Mouse (Mus musculus): ENCODE data around the gene Fam198a. TPM values are rescaled to one million over a fixed set of nuclear protein-coding genes. Genes with fewer than 3 reads are reported as not detected.
A peak's percentile ranks its signal among the peaks of the same experiment; 100 is the strongest.

Gene Fam198a
- polyA plus RNA-seq (2015; fragmentation: Nextera tagmentation; extraction: Ambion mirVana) = 1.7 and 2.2 TPM in 2 replicates

- peak; percentile 79 for ATAC-seq (replicated peaks)
- 8% methylated on average over 14 of the region's 14 CpGs for WGBS
- H3K27ac ChIP-seq = peak within 1 kb of the TSS; percentile 45; the same call in 1 of the 2 replicates
These were observed at the start of gene Fam198a for GRCm38 (mm10) chr9:121950418-121951113. TSS of gene Fam198a (plus strand) at chr9:121950988.

GRCm38 (mm10) chr9:121901710-121902700 is 48.8 kb upstream of the Fam198a start:
- Histone ChIP-seq H3K36me3 (replicated peaks) (no peaks in the 10 kb centered on the region), H3K4me1 (no peaks in the 10 kb centered on the region), H3K27me3 (replicated peaks) (no peaks in the 10 kb centered on the region), H3K4me2 (no peak overlapping the region), H3K9ac (no peak overlapping the region), H3K27ac (no peak overlapping the region), H3K4me3 (no peak overlapping the region), H3K9me3 (no peaks in the 10 kb centered on the region)
- WGBS = 77% methylated on average over 5 of the region's 5 CpGs
- no peak for ATAC-seq (replicated peaks)

More at GRCm38 (mm10) chr9:121950418-121951113, at the start of gene Fam198a:
- H3K4me2 ChIP-seq = peak within 1 kb of the TSS; percentile 38
- no peaks in the 10 kb centered on the region for H3K9me3 ChIP-seq
- H3K4me1 ChIP-seq = peaks cover 11% of the 10 kb centered on the region
- H3K4me3 ChIP-seq = 0 out of 2 replicates have a peak within 1 kb of the TSS, but pooled peaks have one; percentile 2
- no peak within 1 kb of the TSS for H3K9ac ChIP-seq
- no peaks in the 10 kb centered on the region for H3K36me3 ChIP-seq (replicated peaks)
- H3K27me3 ChIP-seq (replicated peaks) = no peaks in the 10 kb centered on the region

GRCm38 (mm10) chr9:121903476-121904305 is 47.1 kb upstream of the Fam198a start:
- WGBS = 84% methylated on average over 8 of the region's 8 CpGs
- H3K9ac ChIP-seq = no peak overlapping the region
- no peaks in the 10 kb centered on the region for H3K4me1 ChIP-seq
- H3K36me3 ChIP-seq (replicated peaks) = no peaks in the 10 kb centered on the region
- ATAC-seq (replicated peaks) = no peak
- H3K4me2 ChIP-seq = no peak overlapping the region
- no peaks in the 10 kb centered on the region for H3K9me3 ChIP-seq
- H3K27me3 ChIP-seq (replicated peaks) = no peaks in the 10 kb centered on the region
- H3K27ac ChIP-seq = no peak overlapping the region
- H3K4me3 ChIP-seq = no peak overlapping the region

GRCm38 (mm10) chr9:121904319-121904718 is 46.5 kb upstream of the Fam198a start:
- Histone ChIP-seq H3K4me1 (no peaks in the 10 kb centered on the region), H3K27ac (no peak overlapping the region), H3K9ac (no peak overlapping the region), H3K36me3 (replicated peaks) (no peaks in the 10 kb centered on the region), H3K4me2 (no peak overlapping the region), H3K9me3 (no peaks in the 10 kb centered on the region), H3K4me3 (no peak overlapping the region), H3K27me3 (replicated peaks) (no peaks in the 10 kb centered on the region)
- no peak for ATAC-seq (replicated peaks)
- 85% methylated on average over 4 of the region's 4 CpGs for WGBS

GRCm38 (mm10) chr9:121904946-121905345 is 45.8 kb upstream of the Fam198a start:
- H3K27ac ChIP-seq = no peak overlapping the region
- no peaks in the 10 kb centered on the region for H3K4me1 ChIP-seq
- no peak overlapping the region for H3K4me3 ChIP-seq
- 89% methylated on average over 7 of the region's 7 CpGs for WGBS
- no peak for ATAC-seq (replicated peaks)
- no peak overlapping the region for H3K9ac ChIP-seq
- H3K36me3 ChIP-seq (replicated peaks) = no peaks in the 10 kb centered on the region
- no peak overlapping the region for H3K4me2 ChIP-seq
- no peaks in the 10 kb centered on the region for H3K27me3 ChIP-seq (replicated peaks)
- H3K9me3 ChIP-seq = no peaks in the 10 kb centered on the region

GRCm38 (mm10) chr9:121905556-121906185 is 45.1 kb upstream of the Fam198a start:
- no peak overlapping the region for H3K4me2 ChIP-seq
- no peak overlapping the region for H3K9ac ChIP-seq
- no peaks in the 10 kb centered on the region for H3K4me1 ChIP-seq
- H3K27ac ChIP-seq = no peak overlapping the region
- H3K4me3 ChIP-seq = no peak overlapping the region
- no peaks in the 10 kb centered on the region for H3K27me3 ChIP-seq (replicated peaks)
- no peaks in the 10 kb centered on the region for H3K36me3 ChIP-seq (replicated peaks)
- ATAC-seq (replicated peaks) = no peak
- WGBS = 74% methylated on average over 4 of the region's 4 CpGs
- H3K9me3 ChIP-seq = no peaks in the 10 kb centered on the region

- H3K9me3 ChIP-seq = no peaks in the 10 kb centered on the region
- no peaks in the 10 kb centered on the region for H3K4me1 ChIP-seq
- H3K4me3 ChIP-seq = no peak overlapping the region
- H3K27me3 ChIP-seq (replicated peaks) = no peaks in the 10 kb centered on the region
- no peak overlapping the region for H3K9ac ChIP-seq
- H3K36me3 ChIP-seq (replicated peaks) = no peaks in the 10 kb centered on the region
- no peak overlapping the region for H3K27ac ChIP-seq
- ATAC-seq (replicated peaks) = no peak
- no peak overlapping the region for H3K4me2 ChIP-seq
- 87% methylated on average over 5 of the region's 5 CpGs for WGBS
These were observed 44.3 kb upstream of the Fam198a start for GRCm38 (mm10) chr9:121906456-121906855.

- no peaks in the 10 kb centered on the region for H3K36me3 ChIP-seq (replicated peaks)
- H3K9me3 ChIP-seq = no peaks in the 10 kb centered on the region
- H3K27me3 ChIP-seq (replicated peaks) = no peaks in the 10 kb centered on the region
- H3K4me2 ChIP-seq = no peak overlapping the region
- H3K4me1 ChIP-seq = no peaks in the 10 kb centered on the region
- 76% methylated on average over 10 of the region's 10 CpGs for WGBS
- H3K9ac ChIP-seq = no peak overlapping the region
- ATAC-seq (replicated peaks) = no peak
- no peak overlapping the region for H3K27ac ChIP-seq
- no peak overlapping the region for H3K4me3 ChIP-seq
These were observed 43.3 kb upstream of the Fam198a start for GRCm38 (mm10) chr9:121907356-121908070.

GRCm38 (mm10) chr9:121908321-121908720 is 42.5 kb upstream of the Fam198a start:
- Histone ChIP-seq H3K27me3 (replicated peaks) (no peaks in the 10 kb centered on the region), H3K27ac (no peak overlapping the region), H3K4me2 (no peak overlapping the region), H3K9ac (no peak overlapping the region), H3K4me1 (no peaks in the 10 kb centered on the region), H3K9me3 (no peaks in the 10 kb centered on the region), H3K36me3 (replicated peaks) (no peaks in the 10 kb centered on the region), H3K4me3 (no peak overlapping the region)
- ATAC-seq (replicated peaks) = no peak
- 93% methylated on average over 17 of the region's 17 CpGs for WGBS

GRCm38 (mm10) chr9:121909635-121910034 is 41.2 kb upstream of the Fam198a start:
- no peak overlapping the region for H3K9ac ChIP-seq
- H3K36me3 ChIP-seq (replicated peaks) = no peaks in the 10 kb centered on the region
- H3K4me3 ChIP-seq = no peak overlapping the region
- no peaks in the 10 kb centered on the region for H3K9me3 ChIP-seq
- H3K27ac ChIP-seq = no peak overlapping the region
- no peaks in the 10 kb centered on the region for H3K4me1 ChIP-seq
- H3K27me3 ChIP-seq (replicated peaks) = no peaks in the 10 kb centered on the region
- H3K4me2 ChIP-seq = no peak overlapping the region
- 88% methylated on average over 6 of the region's 6 CpGs for WGBS
- ATAC-seq (replicated peaks) = no peak

- WGBS = 93% methylated on average over 7 of the region's 7 CpGs
- no peaks in the 10 kb centered on the region for H3K36me3 ChIP-seq (replicated peaks)
- no peak overlapping the region for H3K4me3 ChIP-seq
- no peaks in the 10 kb centered on the region for H3K27me3 ChIP-seq (replicated peaks)
- H3K4me2 ChIP-seq = no peak overlapping the region
- no peak overlapping the region for H3K9ac ChIP-seq
- no peak overlapping the region for H3K27ac ChIP-seq
- H3K4me1 ChIP-seq = no peaks in the 10 kb centered on the region
- ATAC-seq (replicated peaks) = no peak
- H3K9me3 ChIP-seq = no peaks in the 10 kb centered on the region
These were observed 39.6 kb upstream of the Fam198a start for GRCm38 (mm10) chr9:121911196-121911595.

All from midbrain, embryonic 15.5 days (tissue).